Mouse (Mus musculus): ENCODE measurements at regions not wholly inside any gene's neighbourhood (a gene's known extent, or its start where the extent isn't known, plus 50 kb on each side); places are given as distances from the start of the nearest gene placed in this dataset.

DNA sequence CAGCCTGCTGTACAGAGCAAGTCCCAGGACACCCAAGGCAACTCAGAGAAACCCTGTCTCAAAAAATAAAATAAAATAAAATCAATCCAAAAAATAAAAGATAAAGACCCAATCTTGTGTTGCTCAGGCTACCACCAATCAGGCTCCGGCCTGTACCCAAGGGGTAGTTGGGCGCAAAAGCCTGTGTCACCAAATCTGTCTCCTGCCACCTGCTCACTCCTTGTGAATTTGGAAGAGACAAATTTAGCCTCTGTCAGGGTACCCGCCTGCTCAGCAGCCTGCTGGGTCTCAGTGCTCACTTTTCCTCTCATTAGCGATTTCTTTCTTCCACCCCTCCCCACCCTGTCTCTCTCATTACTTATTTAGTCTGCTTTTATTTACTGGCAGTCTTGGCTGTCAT lies 54.6 kb downstream of the Sox4 start:
- H3K4me3 ChIP-seq (replicated peaks; ENCODE audit: insufficient read depth, low read depth, low read length), result no peak overlapping the region
- TF ChIP-seq POLR2A (IDR thresholded peaks at IDR 0.05; ENCODE audit: borderline replicate concordance, insufficient read depth, low read length) (no peak), CTCF (IDR thresholded peaks at IDR 0.05; ENCODE audit: borderline replicate concordance, insufficient read depth, low read depth, low read length) (no peak)
- 62% methylated on average over 4 of the region's 4 CpGs for WGBS
- DNase-seq, result no peak
- no peak overlapping the region for H3K27ac ChIP-seq (ENCODE audit: insufficient read depth, low read length)
- H3K27me3 ChIP-seq (ENCODE audit: control insufficient read depth, insufficient read depth, low read length), result no peaks in the 10 kb centered on the region
- H3K4me1 ChIP-seq (ENCODE audit: control insufficient read depth, insufficient read depth, low read length), result no peaks in the 10 kb centered on the region

DNA sequence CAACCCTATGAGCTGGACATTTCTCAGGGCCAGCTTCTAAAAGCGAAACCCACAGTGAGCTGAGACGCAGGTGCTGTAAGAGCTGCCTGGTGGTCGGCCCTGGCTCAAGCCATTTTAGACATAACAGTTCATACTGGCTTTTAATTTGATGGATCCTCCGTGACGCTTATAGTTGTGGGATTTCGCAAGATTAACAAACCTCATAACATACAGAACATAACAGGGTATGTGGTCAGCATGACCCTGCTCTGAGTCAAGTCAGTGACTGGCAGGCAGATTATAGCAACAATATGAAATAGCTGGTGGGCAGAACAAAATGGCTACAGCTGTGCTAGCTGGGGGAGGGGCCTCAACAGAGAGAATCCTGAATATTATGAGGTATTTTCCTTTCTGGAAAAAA lies 60.6 kb downstream of the Sox4 start:
- DNase-seq, result no peak
- Histone ChIP-seq H3K27me3 (ENCODE audit: control insufficient read depth, insufficient read depth, low read length) (no peaks in the 10 kb centered on the region), H3K4me1 (ENCODE audit: control insufficient read depth, insufficient read depth, low read length) (no peaks in the 10 kb centered on the region), H3K4me3 (replicated peaks; ENCODE audit: insufficient read depth, low read depth, low read length) (no peak overlapping the region), H3K27ac (ENCODE audit: insufficient read depth, low read length) (no peak overlapping the region)
- no peak for TF ChIP-seq CTCF (IDR thresholded peaks at IDR 0.05; ENCODE audit: borderline replicate concordance, insufficient read depth, low read depth, low read length)
- no peak for TF ChIP-seq POLR2A (IDR thresholded peaks at IDR 0.05; ENCODE audit: borderline replicate concordance, insufficient read depth, low read length)
- WGBS, result 88% methylated on average over 6 of the region's 6 CpGs

DNA sequence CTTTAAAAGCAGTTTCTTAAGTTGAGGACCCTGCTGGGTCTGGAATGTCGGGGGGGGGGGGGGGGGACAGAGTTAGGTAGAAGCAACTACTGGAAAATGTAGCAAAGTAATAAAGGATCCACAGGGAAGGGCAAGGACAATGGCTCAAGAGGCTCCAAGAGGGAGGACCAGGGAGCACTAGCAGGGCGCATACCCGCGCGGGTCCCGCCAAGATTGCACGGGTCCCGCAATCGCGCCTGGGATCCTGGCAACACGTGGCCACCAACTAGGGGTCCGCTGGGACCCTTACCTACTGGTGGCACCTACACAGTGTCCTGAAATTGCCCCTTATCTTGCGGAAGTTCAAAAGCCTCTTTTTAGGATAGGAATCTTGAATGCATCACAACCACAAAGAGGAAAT lies 66.4 kb downstream of the Sox4 start:
- DNase-seq, result no peak
- Histone ChIP-seq H3K27me3 (ENCODE audit: control insufficient read depth, insufficient read depth, low read length) (peaks cover 1% of the 10 kb centered on the region; the same call in 1 of the 2 replicates), H3K27ac (ENCODE audit: insufficient read depth, low read length) (no peak overlapping the region), H3K4me3 (replicated peaks; ENCODE audit: insufficient read depth, low read depth, low read length) (no peak overlapping the region), H3K4me1 (ENCODE audit: control insufficient read depth, insufficient read depth, low read length) (no peaks in the 10 kb centered on the region)
- 13% methylated on average over 13 of the region's 13 CpGs for WGBS
- TF ChIP-seq CTCF (IDR thresholded peaks at IDR 0.05; ENCODE audit: borderline replicate concordance, insufficient read depth, low read depth, low read length), result no peak
- TF ChIP-seq POLR2A (IDR thresholded peaks at IDR 0.05; ENCODE audit: borderline replicate concordance, insufficient read depth, low read length), result no peak

DNA sequence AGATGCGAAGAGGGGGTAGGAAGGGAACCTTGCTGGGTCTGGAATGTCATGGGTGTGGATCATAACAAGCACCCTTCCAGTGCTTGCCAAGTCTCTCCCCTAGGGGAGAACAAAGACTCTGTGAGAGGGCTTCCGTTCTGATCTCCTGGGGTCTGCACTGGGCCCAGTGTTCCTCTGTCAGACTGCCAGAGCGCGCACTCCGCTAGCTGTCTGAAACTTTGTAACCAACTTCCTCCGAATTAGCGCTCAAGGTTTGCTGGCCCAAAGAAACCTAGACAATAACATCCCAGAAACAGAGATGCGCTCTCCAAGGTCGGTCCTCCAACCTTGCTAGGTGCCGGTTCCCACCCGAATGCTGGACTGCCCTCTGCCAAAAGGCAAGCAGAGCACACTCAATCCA lies 66.8 kb downstream of the Sox4 start:
- no peak for TF ChIP-seq POLR2A (IDR thresholded peaks at IDR 0.05; ENCODE audit: borderline replicate concordance, insufficient read depth, low read length)
- TF ChIP-seq CTCF (IDR thresholded peaks at IDR 0.05; ENCODE audit: borderline replicate concordance, insufficient read depth, low read depth, low read length), result no peak
- no peak overlapping the region for H3K27ac ChIP-seq (ENCODE audit: insufficient read depth, low read length)
- WGBS, result 22% methylated on average over 11 of the region's 11 CpGs

DNA sequence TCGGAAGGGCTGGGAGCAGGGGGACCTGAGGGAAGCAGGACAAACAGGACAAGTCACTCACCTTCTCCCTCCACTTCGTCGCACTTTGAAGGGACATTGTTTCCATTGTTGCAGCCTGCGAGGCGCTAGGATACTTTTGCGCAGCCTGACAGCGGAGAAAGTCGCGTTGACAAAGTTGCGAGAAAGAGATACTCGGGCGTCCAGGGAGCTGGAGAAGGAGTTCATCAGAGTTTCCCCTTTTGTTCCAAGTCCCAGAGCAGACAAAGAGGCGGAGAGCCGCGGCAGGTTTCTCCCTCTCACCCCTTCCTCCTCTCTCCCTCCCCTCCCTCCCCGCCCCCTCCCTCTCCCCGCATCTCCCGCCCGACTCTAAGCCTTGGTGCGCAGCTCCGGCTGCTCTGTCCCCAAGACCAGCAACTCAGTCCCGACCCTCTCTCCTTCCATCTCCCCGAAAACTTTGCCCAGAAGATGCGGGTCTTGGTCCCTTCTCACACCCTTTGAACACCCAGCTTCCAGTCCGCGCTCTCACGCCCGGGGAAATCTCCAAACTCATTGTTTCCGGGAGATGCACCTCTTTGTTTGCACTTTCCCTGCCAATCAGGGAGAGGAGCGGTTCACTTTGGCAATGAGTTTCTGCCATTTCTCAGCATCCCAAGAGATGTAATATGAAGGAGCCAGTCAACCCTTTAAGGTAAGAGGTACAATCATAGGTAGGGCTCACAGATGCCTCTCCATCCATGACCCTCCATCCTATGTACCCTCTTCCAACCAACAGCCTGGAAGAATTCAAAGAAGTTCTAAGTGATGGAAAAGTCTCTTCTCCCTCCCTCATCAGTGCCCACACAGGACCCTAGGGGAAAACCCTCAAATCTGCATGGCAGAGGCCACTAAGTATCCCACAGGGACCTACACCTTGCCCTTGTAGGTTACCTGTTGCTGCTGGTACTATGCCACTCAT lies 68.2 kb downstream of the Sox4 start:
- DNase-seq, result peak in 1 of 2 experiments; percentile 15
- WGBS, result 2% methylated on average over 30 of the region's 30 CpGs
- peak overlapping the region; percentile 55 for H3K4me3 ChIP-seq (replicated peaks; ENCODE audit: insufficient read depth, low read depth, low read length)
- no peak overlapping the region for H3K27ac ChIP-seq (ENCODE audit: insufficient read depth, low read length)
- no peaks in the 10 kb centered on the region for H3K4me1 ChIP-seq (ENCODE audit: control insufficient read depth, insufficient read depth, low read length)
- no peak for TF ChIP-seq CTCF (IDR thresholded peaks at IDR 0.05; ENCODE audit: borderline replicate concordance, insufficient read depth, low read depth, low read length)
- no peak for TF ChIP-seq POLR2A (IDR thresholded peaks at IDR 0.05; ENCODE audit: borderline replicate concordance, insufficient read depth, low read length)
- H3K27me3 ChIP-seq (ENCODE audit: control insufficient read depth, insufficient read depth, low read length), result peaks cover 1% of the 10 kb centered on the region; the same call in 1 of the 2 replicates

More for the DNA sequence above, 66.8 kb downstream of the Sox4 start:
- no peaks in the 10 kb centered on the region for H3K4me1 ChIP-seq (ENCODE audit: control insufficient read depth, insufficient read depth, low read length)
- DNase-seq, result no peak
- peaks cover 1% of the 10 kb centered on the region; the same call in 1 of the 2 replicates for H3K27me3 ChIP-seq (ENCODE audit: control insufficient read depth, insufficient read depth, low read length)
- H3K4me3 ChIP-seq (replicated peaks; ENCODE audit: insufficient read depth, low read depth, low read length), result no peak overlapping the region

GRCm38 (mm10) chr13:28884191-28884820 lies 69.2 kb downstream of the Sox4 start:
- Histone ChIP-seq H3K27ac (ENCODE audit: insufficient read depth, low read length) (no peak overlapping the region), H3K4me3 (replicated peaks; ENCODE audit: insufficient read depth, low read depth, low read length) (peak overlapping the region; percentile 25), H3K4me1 (ENCODE audit: control insufficient read depth, insufficient read depth, low read length) (no peaks in the 10 kb centered on the region), H3K27me3 (ENCODE audit: control insufficient read depth, insufficient read depth, low read length) (peaks cover 1% of the 10 kb centered on the region; the same call in 1 of the 2 replicates)
- WGBS, result 3% methylated on average over 26 of the region's 26 CpGs
- TF ChIP-seq POLR2A (IDR thresholded peaks at IDR 0.05; ENCODE audit: borderline replicate concordance, insufficient read depth, low read length), result no peak
- no peak for TF ChIP-seq CTCF (IDR thresholded peaks at IDR 0.05; ENCODE audit: borderline replicate concordance, insufficient read depth, low read depth, low read length)
- no peak for DNase-seq

GRCm38 (mm10) chr13:28883398-28883797 lies 70.1 kb downstream of the Sox4 start:
- Histone ChIP-seq H3K4me1 (ENCODE audit: control insufficient read depth, insufficient read depth, low read length) (no peaks in the 10 kb centered on the region), H3K27ac (ENCODE audit: insufficient read depth, low read length) (no peak overlapping the region), H3K27me3 (ENCODE audit: control insufficient read depth, insufficient read depth, low read length) (peaks cover 1% of the 10 kb centered on the region; the same call in 1 of the 2 replicates), H3K4me3 (replicated peaks; ENCODE audit: insufficient read depth, low read depth, low read length) (no peak overlapping the region)
- no peak for TF ChIP-seq CTCF (IDR thresholded peaks at IDR 0.05; ENCODE audit: borderline replicate concordance, insufficient read depth, low read depth, low read length)
- no peak for TF ChIP-seq POLR2A (IDR thresholded peaks at IDR 0.05; ENCODE audit: borderline replicate concordance, insufficient read depth, low read length)
- DNase-seq, result no peak
- WGBS, result 46% methylated on average over 8 of the region's 8 CpGs
